Mouse (Mus musculus): ENCODE results near the gene Slc9a7. TPM values are rescaled to one million over a fixed set of nuclear protein-coding genes. Genes with fewer than 3 reads are reported as not detected.

Gene Slc9a7
- 10 to 100 TPM in 3 of 4 experiments, 1 to 10 TPM in 1; 6.9 to 10.9 (median 10.7) TPM for total RNA-seq (2022)

DNA sequence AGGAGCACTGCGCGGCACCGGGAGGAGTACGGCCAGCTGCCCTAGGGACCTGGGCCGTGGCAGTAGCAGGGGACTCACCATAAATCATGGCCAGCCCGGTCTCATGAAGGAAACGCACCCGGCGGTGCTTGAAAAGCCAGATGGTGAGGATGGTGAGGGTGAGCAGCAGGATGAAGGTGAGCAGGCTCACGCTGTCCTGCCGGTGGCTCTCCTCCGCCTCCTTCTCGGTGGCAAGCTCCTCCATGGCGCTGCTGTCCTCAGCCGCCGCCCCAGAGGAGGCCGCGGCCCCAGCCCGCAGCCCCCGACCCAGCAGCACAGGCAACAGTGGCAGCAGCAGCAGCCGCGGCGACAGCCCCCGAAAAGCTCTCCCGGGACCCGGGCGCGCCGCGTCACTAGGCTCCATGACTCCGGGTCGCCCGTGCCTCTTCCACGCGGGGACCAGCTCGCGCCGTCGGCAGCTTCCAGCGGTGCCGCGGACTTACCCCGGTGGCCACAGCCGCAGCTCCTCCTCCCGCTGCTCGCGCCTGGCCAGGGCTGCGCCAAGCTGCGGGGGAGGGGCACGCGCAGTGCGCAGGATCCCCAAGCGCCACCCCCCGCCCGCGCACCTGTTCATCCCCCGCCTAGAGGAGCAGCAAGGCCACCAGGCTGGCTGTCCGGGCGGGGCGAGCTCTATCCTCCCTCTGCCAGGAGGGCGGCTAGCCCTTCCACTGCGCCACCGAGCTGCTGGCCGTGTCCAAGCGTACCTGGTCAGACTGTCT is at the start of gene Slc9a7:
Gene Slc9a7 (minus strand): TSS at position 526 of the 758 bp plus-strand sequence.
- peak; percentile 57 to 73 for DNase-seq (ENCODE audit: low spot score in 2 of 2)

DNA sequence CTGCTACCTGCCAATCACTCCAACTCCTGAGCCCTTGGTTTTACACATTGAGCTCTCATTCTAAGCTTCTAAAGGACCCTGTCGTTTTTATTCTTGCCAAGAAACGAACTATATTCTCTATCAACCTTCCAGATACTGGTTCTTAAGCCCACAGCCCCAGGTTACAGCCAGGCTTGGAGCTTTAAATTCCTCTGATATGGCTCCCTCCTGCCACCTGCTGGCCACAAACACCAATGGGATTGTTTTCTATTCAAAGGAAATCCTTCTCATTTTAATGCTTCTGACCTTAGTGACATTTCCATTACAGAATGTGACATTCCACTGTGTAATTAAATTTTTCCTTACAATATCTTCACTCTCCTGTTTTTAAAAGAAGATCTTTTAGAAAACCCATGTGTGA is 44.1 kb upstream of the Slc9a7 start:
- no peak for DNase-seq (ENCODE audit: low spot score in 2 of 2)

DNA sequence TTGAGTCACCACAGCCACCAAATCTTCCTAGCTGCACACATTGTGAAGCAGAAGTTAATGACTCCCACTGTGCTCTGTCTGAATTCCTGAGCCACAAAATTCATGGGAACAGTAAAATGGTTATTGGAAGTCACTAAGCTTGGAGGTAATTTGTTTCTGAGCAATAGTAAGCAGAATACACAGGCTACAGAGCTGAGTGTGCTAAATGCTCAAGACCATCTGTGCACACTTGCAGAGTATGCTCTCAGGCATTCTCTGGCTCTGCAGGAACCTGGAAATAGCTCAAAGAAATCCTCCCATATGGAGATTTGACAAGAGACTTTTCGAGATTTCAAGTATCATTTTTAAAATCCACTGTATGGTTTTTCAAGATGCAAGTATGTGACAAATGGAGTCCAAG is 41.1 kb upstream of the Slc9a7 start:
- DNase-seq (ENCODE audit: low spot score in 2 of 2), result no peak

GRCm38 (mm10) chrX:20307215-20307614 is 15.6 kb upstream of the Slc9a7 start:
- DNase-seq (ENCODE audit: low spot score in 2 of 2), result no peak

DNA sequence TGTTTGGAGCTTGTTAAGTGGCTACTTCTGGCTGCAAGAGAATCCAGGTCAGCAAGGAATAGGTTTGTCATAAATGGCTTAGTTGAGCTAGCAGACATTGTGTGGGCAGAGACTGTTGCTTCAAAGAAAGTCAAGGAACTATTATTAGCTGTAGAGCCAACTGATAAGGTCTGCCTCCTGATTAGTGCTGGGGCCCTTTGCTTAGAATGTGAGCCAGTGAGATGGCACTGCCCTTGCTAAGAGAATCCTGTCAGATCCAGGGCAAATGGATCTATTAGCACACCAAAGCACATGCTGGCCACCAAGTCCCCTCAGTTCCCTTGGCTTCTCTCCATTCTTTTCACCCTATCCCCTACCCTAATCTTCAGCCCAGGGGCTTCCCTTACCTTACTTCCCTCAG is 14.3 kb upstream of the Slc9a7 start:
- DNase-seq (ENCODE audit: low spot score in 2 of 2), result no peak

DNA sequence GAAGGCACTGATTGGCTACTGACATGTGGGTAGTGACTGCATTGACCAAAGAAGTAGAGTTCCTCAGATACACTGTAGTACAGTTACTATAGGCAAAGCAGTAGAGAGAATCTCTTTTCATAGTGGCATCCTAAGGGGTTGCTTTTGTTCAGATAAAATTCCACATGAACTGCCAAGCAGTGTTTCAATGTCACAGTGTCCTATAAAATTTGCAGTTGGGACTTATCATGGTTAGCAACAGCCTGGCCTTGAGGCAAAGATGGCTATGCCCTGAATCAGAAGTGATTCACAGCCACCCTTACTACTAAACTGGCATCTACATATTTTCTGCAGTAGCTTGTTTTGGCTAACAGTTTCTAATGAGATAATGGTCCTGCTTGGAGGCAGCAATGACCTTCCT is 11.7 kb upstream of the Slc9a7 start:
- DNase-seq (ENCODE audit: low spot score in 2 of 2), result no peak

GRCm38 (mm10) chrX:20292040-20292417 is 422 bp upstream of the Slc9a7 start:
- DNase-seq (ENCODE audit: low spot score in 2 of 2), result no peak

DNA sequence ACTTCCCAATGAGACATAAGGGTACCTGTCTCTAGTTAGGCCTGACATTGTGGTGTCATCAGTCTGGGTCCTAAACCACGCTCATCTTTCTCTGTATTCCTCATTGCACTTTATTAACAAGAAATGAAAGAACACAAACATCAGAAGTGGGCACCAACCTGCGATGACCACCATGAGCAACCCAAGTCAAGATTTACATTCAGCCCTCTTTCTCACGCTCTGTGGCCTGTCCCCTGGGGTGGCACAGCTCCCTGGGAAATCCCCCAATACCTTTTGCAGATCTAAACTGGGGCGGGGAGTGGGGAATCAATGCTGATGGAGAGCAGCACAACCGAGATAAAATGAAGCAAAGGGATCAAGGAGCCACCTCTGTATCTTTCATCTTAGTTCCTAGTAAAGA is 892 bp downstream of the Slc9a7 start:
- DNase-seq (ENCODE audit: low spot score in 2 of 2), result no peak

- DNase-seq (ENCODE audit: low spot score in 2 of 2), result no peak
Observed at GRCm38 (mm10) chrX:20288674-20289073, 2.9 kb downstream of the Slc9a7 start.

- no peak for DNase-seq (ENCODE audit: low spot score in 2 of 2)
Observed at GRCm38 (mm10) chrX:20286254-20286653, 5.4 kb downstream of the Slc9a7 start.

GRCm38 (mm10) chrX:20279424-20279823 is 12.2 kb downstream of the Slc9a7 start:
- no peak for DNase-seq (ENCODE audit: low spot score in 2 of 2)

DNA sequence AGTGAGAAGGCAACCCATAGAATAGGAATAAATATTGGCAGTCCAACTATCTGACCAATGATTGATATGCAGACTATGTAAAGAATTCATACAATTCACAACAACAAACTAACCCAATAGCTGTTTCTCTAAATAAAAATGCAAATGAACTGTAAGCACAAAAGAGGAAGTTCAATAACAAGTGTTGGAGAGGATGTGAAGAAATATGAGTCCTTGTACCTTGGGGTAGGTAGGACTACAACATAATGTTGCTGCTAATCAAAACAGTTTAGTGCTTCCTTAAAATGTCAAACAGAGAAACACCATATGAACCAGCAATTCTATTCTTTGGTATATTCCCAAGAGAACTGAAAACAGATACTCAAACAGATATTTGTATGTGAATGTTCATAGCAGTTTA is 17.8 kb downstream of the Slc9a7 start:
- DNase-seq (ENCODE audit: low spot score in 2 of 2), result no peak

DNA sequence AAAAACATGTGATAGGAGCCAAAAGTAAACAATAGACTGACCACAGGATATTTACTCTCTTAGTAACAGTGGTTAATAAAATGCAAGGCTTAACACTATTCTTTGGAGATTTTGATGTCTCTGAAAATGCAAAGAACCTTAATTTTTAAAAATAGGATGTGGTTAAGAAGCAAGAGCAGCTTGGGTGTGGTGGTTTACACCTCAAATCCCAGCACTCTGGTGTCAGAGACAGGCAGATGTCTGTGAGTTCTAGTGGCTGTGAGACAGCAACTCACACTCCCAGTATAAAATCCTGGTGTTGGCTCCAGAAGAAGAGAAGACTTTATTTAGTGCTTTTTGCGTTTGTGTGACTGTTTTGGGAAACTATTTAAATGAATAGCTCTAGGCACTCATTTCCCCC is 19.6 kb downstream of the Slc9a7 start:
- DNase-seq (ENCODE audit: low spot score in 2 of 2), result no peak

DNA sequence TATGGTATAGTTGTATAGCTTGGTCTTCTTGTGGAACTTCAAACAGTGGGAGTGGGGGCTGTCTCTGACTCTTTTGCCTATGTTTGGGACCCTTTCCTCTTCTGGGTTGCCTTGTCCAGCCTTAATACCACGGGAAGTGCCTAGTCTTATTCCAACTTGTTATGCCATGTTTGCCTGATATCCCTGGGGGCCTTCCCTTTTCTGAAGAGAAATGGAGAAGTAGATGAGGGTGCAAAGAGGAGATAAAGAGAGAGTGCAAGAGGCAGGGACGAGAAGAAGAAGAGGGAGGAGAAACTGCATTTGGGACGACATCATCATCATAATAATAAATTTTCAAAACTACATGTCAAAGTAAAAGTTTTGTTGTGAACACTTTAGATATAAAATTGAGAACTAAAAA is 21.6 kb downstream of the Slc9a7 start:
- no peak for DNase-seq (ENCODE audit: low spot score in 2 of 2)

DNA sequence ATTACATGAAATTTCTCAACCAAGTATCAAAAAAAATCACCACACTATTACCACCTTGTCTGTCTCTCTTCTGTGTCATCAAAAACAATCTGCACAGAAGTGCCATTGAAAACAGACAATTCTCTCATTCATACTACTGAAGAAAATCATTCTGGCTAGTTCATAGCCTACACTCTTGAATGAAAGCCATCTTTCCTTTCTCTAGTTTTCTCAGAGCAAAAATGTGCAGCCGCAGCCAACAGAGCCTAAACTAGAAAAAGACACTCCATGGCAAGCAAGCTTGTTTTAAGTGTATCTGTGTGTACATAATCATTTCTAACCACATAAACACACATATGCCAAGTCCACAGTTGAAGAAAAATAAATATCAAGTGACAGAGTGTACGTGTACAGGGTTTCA is 27.2 kb downstream of the Slc9a7 start:
- no peak for DNase-seq (ENCODE audit: low spot score in 2 of 2)

- no peak for DNase-seq (ENCODE audit: low spot score in 2 of 2)
Observed at GRCm38 (mm10) chrX:20228102-20228501, 63.5 kb downstream of the Slc9a7 start.

GRCm38 (mm10) chrX:20221486-20221885 is 70.1 kb downstream of the Slc9a7 start:
- DNase-seq (ENCODE audit: low spot score in 2 of 2), result no peak

GRCm38 (mm10) chrX:20185616-20186015 is 106.0 kb downstream of the Slc9a7 start:
- DNase-seq (ENCODE audit: low spot score in 2 of 2), result no peak

GRCm38 (mm10) chrX:20176792-20177191 is 114.8 kb downstream of the Slc9a7 start:
- no peak for DNase-seq (ENCODE audit: low spot score in 2 of 2)

DNA sequence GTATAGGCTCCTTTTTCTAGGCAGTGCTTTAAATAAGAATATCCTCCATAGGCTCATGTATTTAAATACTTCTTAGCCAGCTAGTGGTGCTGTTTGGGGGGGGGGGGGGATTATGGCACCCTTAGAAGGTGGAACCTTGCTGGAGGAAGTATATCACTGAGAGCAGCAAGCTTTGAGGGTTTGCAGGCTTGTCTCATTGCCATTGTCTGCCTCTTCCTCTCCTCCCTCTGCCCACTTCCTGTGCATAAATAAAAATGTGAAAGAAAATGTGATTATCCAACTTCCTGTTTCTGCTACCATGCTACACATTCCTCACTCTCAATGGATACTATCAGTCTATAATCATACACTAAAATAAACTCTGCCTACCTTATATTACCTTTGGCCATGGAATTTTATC is 123.2 kb downstream of the Slc9a7 start:
- DNase-seq (ENCODE audit: low spot score in 2 of 2), result no peak

DNA sequence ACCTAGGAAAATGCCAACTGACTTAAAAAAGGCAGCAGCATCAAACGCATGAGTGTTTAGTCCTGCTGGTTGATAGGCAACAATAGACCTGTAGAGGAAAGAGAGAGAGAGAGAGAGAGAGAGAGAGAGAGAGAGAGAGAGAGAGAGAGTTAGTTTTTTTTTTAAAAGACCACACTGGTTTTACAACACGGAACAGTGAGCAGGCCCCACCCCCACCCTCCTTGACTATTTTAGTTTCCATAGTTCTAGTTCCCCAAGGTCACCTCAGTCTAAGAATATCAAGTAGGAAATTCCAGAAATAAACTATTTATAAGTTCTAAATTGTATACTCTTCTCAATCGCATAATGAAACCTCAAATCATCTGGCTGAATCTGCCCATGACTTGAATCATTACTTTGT is 126.6 kb downstream of the Slc9a7 start:
- no peak for DNase-seq (ENCODE audit: low spot score in 2 of 2)

GRCm38 (mm10) chrX:20162322-20162711 is 129.3 kb downstream of the Slc9a7 start:
- DNase-seq (ENCODE audit: low spot score in 2 of 2), result no peak

GRCm38 (mm10) chrX:20161687-20162321 is 129.8 kb downstream of the Slc9a7 start:
- no peak for DNase-seq (ENCODE audit: low spot score in 2 of 2)
